Mouse (Mus musculus) intestine, postnatal 0 days (tissue): Measurements from ENCODE around the gene Pithd1. TPM values are rescaled to one million over a fixed set of nuclear protein-coding genes. Genes with fewer than 3 reads are reported as not detected.

Source experiments
- ATAC-seq: fragments of 200-750 bp; cut with Nextera tagmentation; 2 replicates; pipeline ENCODE4 v1.8.0; 2017; ENCODE audit warnings: mild to moderate bottlenecking, moderate TSS enrichment, moderate library complexity
- H3K27ac ChIP-seq: fragments of 300-500 bp; sonication (generic); 2 replicates; pipeline ENCODE4 v1.5.1; 2014; ENCODE audit warnings: mild to moderate bottlenecking, low read depth, low read length, moderate library complexity
- H3K27me3 ChIP-seq: fragments of 300-500 bp; sonication (generic); replicated peaks from 2 replicates; pipeline ENCODE4 v1.6.1; 2014; ENCODE audit warnings: low read length, mixed read lengths; ENCODE audit not compliant: control insufficient read depth, insufficient read depth
- H3K36me3 ChIP-seq: fragments of 300-500 bp; sonication (generic); 2 replicates; pipeline ENCODE4 v1.6.1; 2014; ENCODE audit warnings: mild to moderate bottlenecking, moderate library complexity; ENCODE audit not compliant: control insufficient read depth, insufficient read depth
- H3K4me1 ChIP-seq: fragments of 300-500 bp; sonication (generic); replicated peaks from 2 replicates; pipeline ENCODE4 v1.6.1; 2014; ENCODE audit warnings: antibody characterized with exemption, low read length, mixed read lengths; ENCODE audit not compliant: control insufficient read depth, insufficient read depth
- H3K4me2 ChIP-seq: fragments of 300-500 bp; sonication (generic); replicated peaks from 2 replicates; pipeline ENCODE4 v1.6.1; 2014; ENCODE audit warnings: low read depth, mild to moderate bottlenecking, moderate library complexity
- H3K4me3 ChIP-seq: fragments of 300-500 bp; sonication (generic); 2 replicates; pipeline ENCODE4 v1.5.1; 2014; ENCODE audit warnings: low read depth, low read length
- H3K9ac ChIP-seq: fragments of 300-500 bp; sonication (generic); 2 replicates; pipeline ENCODE4 v1.6.1; 2014; ENCODE audit warnings: mild to moderate bottlenecking, low read depth, low read length
- H3K9me3 ChIP-seq: fragments of 300-500 bp; sonication (generic); 2 replicates; pipeline ENCODE4 v1.6.1; 2016; ENCODE audit warnings: mixed run types; ENCODE audit not compliant: control insufficient read depth
- CTCF ChIP-seq: sonication (generic); IDR thresholded peaks from 2 replicates; pipeline ENCODE4 v1.5.1; 2016; ENCODE audit warnings: low read depth, mild to moderate bottlenecking, control low read depth, antibody characterized with exemption, moderate library complexity
- WGBS: fragments of 180-500 bp; shearing (Covaris S2); extraction: QIAGEN DNeasy Blood & Tissue Kit; methylation state at CpG from one replicate; pipeline ENCODE4 v1.1.7; 2014; 5-methylcytosine and 5-hydroxymethylcytosine counted together
- polyA plus RNA-seq: library from polyadenylated mRNA; unstranded; fragments of >200 nt; fragmentation: Nextera tagmentation; extraction: Ambion mirVana; gene quantifications from 2 replicates; pipeline ENCODE4 v1.2.1, GENCODE M21; 2015

Gene Pithd1
- polyA plus RNA-seq, 1 experiment from 2014 or later, result 57.7 TPM

- H3K4me1 ChIP-seq, result no peaks in the 10 kb centered on the region
- no peaks in the 10 kb centered on the region for H3K9me3 ChIP-seq
- H3K4me2 ChIP-seq, result no peak overlapping the region
- no peak overlapping the region for H3K4me3 ChIP-seq
- no peak for TF ChIP-seq CTCF
- no peak for ATAC-seq
- H3K27ac ChIP-seq, result no peak overlapping the region
- no peaks in the 10 kb centered on the region for H3K36me3 ChIP-seq
- over 99% methylated on average over 6 of the region's 6 CpGs for WGBS
- H3K27me3 ChIP-seq, result no peaks in the 10 kb centered on the region
- no peak overlapping the region for H3K9ac ChIP-seq
Measured at GRCm38 (mm10) chr4:135993941-135994340, 6.9 kb upstream of the Pithd1 start.

GRCm38 (mm10) chr4:135987714-135988113 lies 650 bp upstream of the Pithd1 start:
- Histone ChIP-seq H3K4me3 (peak overlapping the region; percentile 89), H3K4me2 (peak overlapping the region; percentile 94), H3K27ac (no peak overlapping the region), H3K27me3 (no peaks in the 10 kb centered on the region), H3K4me1 (0 out of 2 replicates have a peak, but pooled peaks cover 8% of the 10 kb centered on the region), H3K9me3 (no peaks in the 10 kb centered on the region), H3K36me3 (peaks cover 12% of the 10 kb centered on the region; the same call in 1 of the 2 replicates), H3K9ac (peak overlapping the region; percentile 85; the same call in 1 of the 2 replicates)
- 71% methylated on average over 9 of the region's 9 CpGs for WGBS
- no peak for ATAC-seq
- no peak for TF ChIP-seq CTCF

GRCm38 (mm10) chr4:135986301-135986942 lies 642 bp downstream of the Pithd1 start:
- no peak for TF ChIP-seq CTCF
- Histone ChIP-seq H3K27me3 (no peaks in the 10 kb centered on the region), H3K9ac (peak overlapping the region; percentile 85), H3K4me1 (0 out of 2 replicates have a peak, but pooled peaks cover 8% of the 10 kb centered on the region), H3K4me2 (peak overlapping the region; percentile 94), H3K36me3 (peaks cover 16% of the 10 kb centered on the region; the same call in 1 of the 2 replicates), H3K27ac (peak overlapping the region; percentile 82), H3K4me3 (peak overlapping the region; percentile 89), H3K9me3 (no peaks in the 10 kb centered on the region)
- ATAC-seq, result no peak; the same call in 1 of the 2 replicates
- WGBS, result 4% methylated on average over 23 of the region's 23 CpGs

- 75% methylated on average over 7 of the region's 7 CpGs for WGBS
- no peak for ATAC-seq
Measured at GRCm38 (mm10) chr4:135985769-135986168, 1.3 kb downstream of the Pithd1 start.

GRCm38 (mm10) chr4:135985193-135985592 lies 1.9 kb downstream of the Pithd1 start:
- TF ChIP-seq CTCF, result no peak
- no peaks in the 10 kb centered on the region for H3K9me3 ChIP-seq
- H3K4me1 ChIP-seq, result 0 out of 2 replicates have a peak, but pooled peaks cover 8% of the 10 kb centered on the region
- no peak for ATAC-seq
- H3K9ac ChIP-seq, result no peak overlapping the region
- H3K4me2 ChIP-seq, result no peak overlapping the region
- no peak overlapping the region for H3K27ac ChIP-seq
- peaks cover 16% of the 10 kb centered on the region; the same call in 1 of the 2 replicates for H3K36me3 ChIP-seq
- 73% methylated on average over 5 of the region's 5 CpGs for WGBS
- H3K27me3 ChIP-seq, result no peaks in the 10 kb centered on the region
- no peak overlapping the region for H3K4me3 ChIP-seq

More at GRCm38 (mm10) chr4:135985769-135986168, 1.3 kb downstream of the Pithd1 start:
- no peak for TF ChIP-seq CTCF
- no peaks in the 10 kb centered on the region for H3K9me3 ChIP-seq
- peak overlapping the region; percentile 94 for H3K4me2 ChIP-seq
- no peaks in the 10 kb centered on the region for H3K27me3 ChIP-seq
- H3K9ac ChIP-seq, result 0 out of 2 replicates have a peak overlapping the region, but pooled peaks have one; percentile 85
- peak overlapping the region; percentile 89 for H3K4me3 ChIP-seq
- H3K4me1 ChIP-seq, result 0 out of 2 replicates have a peak, but pooled peaks cover 8% of the 10 kb centered on the region
- peaks cover 16% of the 10 kb centered on the region; the same call in 1 of the 2 replicates for H3K36me3 ChIP-seq
- no peak overlapping the region for H3K27ac ChIP-seq

GRCm38 (mm10) chr4:135984556-135984955 lies 2.5 kb downstream of the Pithd1 start:
- H3K4me1 ChIP-seq, result 0 out of 2 replicates have a peak, but pooled peaks cover 8% of the 10 kb centered on the region
- TF ChIP-seq CTCF, result no peak
- no peak for ATAC-seq
- H3K9ac ChIP-seq, result no peak overlapping the region
- peaks cover 16% of the 10 kb centered on the region; the same call in 1 of the 2 replicates for H3K36me3 ChIP-seq
- no peaks in the 10 kb centered on the region for H3K9me3 ChIP-seq
- no peak overlapping the region for H3K4me3 ChIP-seq
- H3K4me2 ChIP-seq, result no peak overlapping the region
- no peaks in the 10 kb centered on the region for H3K27me3 ChIP-seq
- H3K27ac ChIP-seq, result no peak overlapping the region
- WGBS, result 77% methylated on average over 5 of the region's 5 CpGs
